Mouse (Mus musculus): ENCODE data around the gene a.

a gene

DNA sequence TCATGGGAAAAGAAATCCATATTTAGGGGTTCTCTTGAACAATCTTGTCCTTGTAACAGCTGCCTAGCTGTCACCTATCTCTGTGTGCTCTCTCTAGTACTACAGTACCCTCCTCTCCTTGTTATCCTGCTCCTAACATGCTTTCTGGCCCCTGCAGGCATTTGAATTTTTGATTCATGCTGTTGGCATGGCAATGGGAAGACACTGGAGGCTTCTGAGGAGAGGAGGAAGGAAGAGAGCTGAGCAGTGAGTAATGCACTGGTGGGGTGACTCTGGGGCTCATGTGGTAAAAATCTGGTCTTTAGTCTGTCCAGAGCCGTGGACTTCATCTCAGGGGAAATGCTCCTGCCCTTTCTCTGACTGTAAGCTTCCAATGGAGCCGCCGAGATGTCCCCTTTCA, 5.9 kb upstream of the a start:
- DNase-seq: no peak

- no peak for DNase-seq
Observed at GRCm38 (mm10) chr2:154786187-154786586, 5.0 kb upstream of the a start.

- DNase-seq: no peak
Observed at GRCm38 (mm10) chr2:154786776-154787175, 4.4 kb upstream of the a start.

GRCm38 (mm10) chr2:154789381-154789780, 1.8 kb upstream of the a start:
- DNase-seq: no peak

GRCm38 (mm10) chr2:154789977-154790655, 1.1 kb upstream of the a start:
- DNase-seq: no peak

- peak; percentile 87 to 91 for DNase-seq
Observed at GRCm38 (mm10) chr2:154791661-154792642, 750 bp downstream of the a start.

DNA sequence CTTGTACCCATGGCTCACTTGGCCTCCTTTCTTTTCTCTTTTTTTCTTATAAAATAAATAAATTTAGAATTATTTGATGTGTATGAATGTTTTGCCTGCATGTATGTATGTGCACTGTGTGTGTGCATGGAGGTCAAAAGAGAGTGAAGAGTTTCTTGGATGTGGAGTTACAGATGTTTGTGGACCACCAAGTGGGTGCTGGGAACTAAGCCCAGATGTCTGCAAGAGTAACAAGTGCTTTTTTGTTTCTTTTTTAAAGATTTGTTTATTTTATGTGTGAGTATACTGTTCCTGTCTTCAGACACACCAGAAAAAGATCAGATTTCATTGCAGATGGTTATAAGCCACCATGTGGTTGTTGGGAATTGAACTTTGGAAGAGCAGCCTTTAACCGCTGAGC, 12.2 kb downstream of the a start:
- no peak for DNase-seq

DNA sequence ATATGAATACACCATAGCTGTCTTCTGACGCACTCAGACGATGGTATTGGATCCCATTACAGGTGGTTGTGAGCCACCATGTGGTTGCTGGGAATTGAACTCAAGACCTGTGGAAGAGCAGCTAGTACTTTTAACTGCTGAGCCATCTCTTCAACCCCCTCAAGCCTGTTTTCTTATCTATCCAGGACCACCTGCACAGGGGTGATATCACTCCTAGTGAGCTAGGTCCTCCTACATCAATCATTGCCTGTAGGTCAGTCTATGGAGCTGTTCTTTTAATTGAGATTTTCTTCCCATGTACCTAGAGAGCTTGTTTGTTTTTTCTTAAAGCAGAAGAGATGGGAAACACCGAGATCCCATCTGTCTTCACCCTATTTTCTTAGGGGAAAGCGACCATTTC, 12.6 kb downstream of the a start:
- no peak for DNase-seq

DNA sequence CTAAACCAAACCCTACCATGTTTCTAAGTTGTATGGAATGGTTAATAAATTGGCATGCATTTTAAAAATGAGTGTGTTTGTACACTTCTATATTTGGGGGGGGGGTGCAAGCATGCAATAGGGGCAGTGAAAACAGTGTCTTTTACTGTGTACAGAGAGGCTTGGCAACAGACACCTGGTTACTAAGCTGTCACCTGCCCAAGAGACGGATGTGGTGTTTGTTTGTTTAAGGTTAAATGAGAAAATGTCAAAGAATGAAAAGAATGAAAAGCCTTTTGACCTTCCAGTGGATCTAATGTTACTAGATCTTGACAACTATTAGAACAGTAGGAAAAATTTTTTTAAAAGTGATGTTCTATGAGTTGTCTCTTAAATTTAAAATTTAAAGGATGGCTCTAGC, 16.5 kb downstream of the a start:
- DNase-seq: no peak

- DNase-seq: peak in 1 of 2 experiments; percentile 36
Observed at GRCm38 (mm10) chr2:154809107-154809762, 18.0 kb downstream of the a start.

- no peak for DNase-seq
Observed at GRCm38 (mm10) chr2:154810821-154811220, 19.6 kb downstream of the a start.

- no peak for DNase-seq
Observed at GRCm38 (mm10) chr2:154813426-154813825, 22.2 kb downstream of the a start.

DNA sequence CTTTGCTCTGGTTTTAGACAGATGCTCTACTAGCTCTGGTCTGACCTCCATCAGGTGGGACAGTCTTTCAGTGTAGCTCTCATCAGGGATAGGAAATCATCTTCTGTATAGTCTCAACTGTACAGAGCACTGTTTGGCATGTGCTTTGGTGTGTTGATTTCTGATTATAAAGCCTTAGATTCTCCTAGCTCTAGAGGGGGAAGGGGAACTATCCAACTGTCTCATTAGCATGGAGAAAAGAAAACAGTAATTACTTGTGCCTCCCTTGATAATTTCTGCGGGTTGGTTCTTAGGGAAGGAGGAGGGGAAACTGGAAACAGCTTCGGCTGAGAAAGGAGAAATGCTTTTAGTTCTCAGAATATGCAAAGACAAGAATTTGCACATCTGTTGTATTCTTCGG, 25.9 kb downstream of the a start:
- no peak for DNase-seq

DNA sequence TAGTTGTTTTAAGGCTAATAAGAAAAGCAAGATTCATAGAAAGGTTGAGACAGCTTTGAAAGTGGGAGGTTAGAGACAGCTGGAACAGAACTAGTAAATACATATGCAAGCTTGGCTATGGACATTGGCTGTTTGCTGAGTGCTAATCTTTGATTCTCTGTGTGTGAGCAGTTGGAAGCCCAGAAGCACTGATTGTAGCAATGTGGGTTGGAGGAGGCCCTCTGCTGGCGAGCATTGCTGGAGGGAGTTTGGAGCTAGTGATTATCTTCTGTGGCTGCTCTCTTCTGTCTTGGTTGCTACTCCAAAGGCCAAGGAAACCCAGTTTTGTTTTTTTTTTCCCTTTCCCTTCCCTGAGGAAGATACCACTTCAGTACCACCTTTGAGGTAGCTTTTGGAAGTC, 26.6 kb downstream of the a start:
- peak; percentile 50 to 65 for DNase-seq

GRCm38 (mm10) chr2:154818599-154818998, 27.4 kb downstream of the a start:
- no peak for DNase-seq

- DNase-seq: no peak
Observed at GRCm38 (mm10) chr2:154820346-154820745, 29.1 kb downstream of the a start.

GRCm38 (mm10) chr2:154826054-154826538, 34.9 kb downstream of the a start:
- DNase-seq: no peak

DNA sequence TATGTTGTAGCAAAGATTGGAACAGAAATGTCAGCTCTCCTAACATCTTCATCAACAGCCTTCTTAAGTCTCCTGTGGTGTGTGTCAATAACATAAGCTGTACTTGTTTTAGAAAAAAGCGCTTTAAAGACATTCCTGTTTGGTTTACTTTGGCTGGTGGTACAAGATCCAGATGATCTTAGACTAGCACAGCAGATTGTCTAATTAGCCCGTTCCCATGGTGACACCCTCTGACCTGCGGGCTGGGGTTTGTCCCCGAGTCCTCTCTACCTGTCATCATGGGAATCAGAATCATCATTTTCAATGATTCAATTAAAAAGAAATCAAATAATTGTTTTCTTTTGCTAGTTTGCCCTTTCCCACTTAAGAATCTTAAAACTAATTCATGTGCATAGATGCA, 36.3 kb downstream of the a start:
- no peak for DNase-seq

GRCm38 (mm10) chr2:154832471-154832870, 41.3 kb downstream of the a start:
- no peak for DNase-seq

DNA sequence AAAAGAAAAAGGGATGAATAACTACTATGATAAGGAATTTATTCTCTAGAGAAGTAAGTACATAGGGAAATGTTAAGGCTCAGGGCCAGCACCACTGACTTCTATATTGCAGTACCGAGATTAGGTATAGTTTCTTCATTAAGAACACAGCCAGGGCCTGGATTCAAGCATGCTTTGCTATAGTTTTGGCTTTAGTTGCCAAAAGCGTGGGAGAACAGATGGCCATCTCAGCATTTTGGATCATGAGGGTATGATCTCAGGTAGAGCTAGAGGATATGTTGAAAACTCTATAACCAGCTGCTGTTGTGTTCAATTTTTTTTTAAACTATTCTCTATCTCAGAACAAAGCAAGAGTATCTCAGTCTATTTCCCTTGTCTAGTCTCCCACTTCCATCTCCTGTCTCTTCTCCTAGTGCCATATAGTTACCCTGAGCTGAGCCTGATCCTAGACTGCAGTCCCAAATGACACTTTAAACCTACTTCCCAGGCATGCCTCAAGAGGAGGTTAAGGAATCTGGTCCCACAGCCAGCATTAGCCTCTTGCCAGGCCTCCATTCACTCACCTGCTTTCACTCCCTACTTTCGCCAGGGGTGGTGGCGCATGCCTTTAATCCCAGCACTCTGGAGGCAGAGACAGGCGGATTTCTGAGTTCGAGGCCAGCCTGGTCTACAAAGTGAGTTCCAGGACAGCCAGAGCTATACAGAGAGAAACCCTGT, 43.1 kb downstream of the a start:
- no peak for DNase-seq

DNA sequence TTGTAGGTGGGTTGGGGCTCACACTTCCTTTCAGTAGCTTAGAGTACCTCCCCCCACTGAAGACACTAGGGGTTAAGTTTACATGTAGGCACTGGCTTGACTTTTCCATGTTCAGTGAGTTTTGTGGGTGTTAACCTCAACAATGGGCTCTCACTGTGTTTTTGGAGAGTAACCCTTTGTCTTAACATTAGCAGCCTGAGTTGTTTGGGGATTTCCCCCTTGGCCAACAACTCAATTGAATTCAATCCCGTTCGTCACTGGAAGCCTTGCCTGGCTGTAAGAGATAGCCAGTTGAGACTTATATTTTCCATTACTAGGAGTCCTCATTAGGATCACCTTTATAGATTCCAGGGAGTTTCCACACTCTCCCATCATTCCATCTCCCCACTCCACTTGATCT, 45.3 kb downstream of the a start:
- DNase-seq: no peak

- DNase-seq: no peak
Observed at GRCm38 (mm10) chr2:154848086-154848485, 56.9 kb downstream of the a start.

GRCm38 (mm10) chr2:154855383-154855782, 64.2 kb downstream of the a start:
- peak in 1 of 2 experiments; percentile 69 for DNase-seq
